ENCODE assay signal across 33 mouse cellular contexts in genomic region chr5:143272108-143272507, GRCm38 (mm10). TPM values are rescaled to one million over a fixed set of nuclear protein-coding genes. Genes with fewer than 3 reads are reported as not detected.
A peak's percentile ranks its signal among the peaks of the same experiment; 100 is the strongest.
DNase-seq lines count a peak whose midpoint lies in the region; ATAC-seq and TF ChIP-seq lines count a peak whose summit lies in the region.
"Had no signal": no experiment of that assay in that cellular context is flagged by ENCODE, and none has a peak within 500 bp of the region (broad histone marks: within the 10 kb centered on the region; RNA-seq: fewer than 3 reads in every experiment).

No protein-coding gene starts in this region.

- no peak for DNase-seq in layer of hippocampus, adult 2 months (ENCODE audit: low spot score in 2 of 2)
- no peak for DNase-seq in layer of hippocampus, postnatal 10 days (ENCODE audit: low spot score in 2 of 2)
- DNase-seq in yolk sac, embryonic 10.5 days (ENCODE audit: low spot score) = no peak
- DNase-seq in lung, postnatal 36 days = no peak
- DNase-seq in gastrocnemius, postnatal 4 days (ENCODE audit: low spot score in 2 of 2) = no peak
- DNase-seq: cerebellum, adult 2 months; gastrocnemius, adult 2 months; gastrocnemius, postnatal 36 days; heart, postnatal 14 days; kidney, adult 2 months; kidney, postnatal 36 days; layer of hippocampus, postnatal 36 days; liver; midbrain, embryonic 14.5 days; retina, postnatal 1 day; right cerebral cortex, postnatal 25 days; thymus, postnatal 14 days had no signal

- peak; percentile 20; the same call in 1 of the 2 replicates for ATAC-seq in erythroblast, adult 5-6 weeks (replicated peaks; ENCODE audit: low FRiP score, poor library complexity, severe bottlenecking)
- peak; percentile 25; the same call in 1 of the 2 replicates for ATAC-seq in megakaryocyte, adult 5-6 weeks (ENCODE audit: poor library complexity, severe bottlenecking)
- ATAC-seq: forebrain, embryonic 15.5 days; hindbrain, postnatal 0 days; intestine, embryonic 15.5 days had no signal

- H3K27ac ChIP-seq in layer of hippocampus, adult 2 months = peak overlapping the region; percentile 53; the same call in 1 of the 2 replicates
- H3K27ac ChIP-seq: embryonic facial prominence, embryonic 13.5 days; forebrain, embryonic 10.5 days; gastrocnemius, adult 2 months; hindbrain, embryonic 12.5 days; hindbrain, postnatal 0 days; intestine, embryonic 15.5 days; liver, embryonic 15.5 days; lung, embryonic 15.5 days; neural tube, embryonic 15.5 days had no signal

- no peak overlapping the region for H3K4me3 ChIP-seq in layer of hippocampus, adult 2 months
- H3K4me3 ChIP-seq: embryonic facial prominence, embryonic 13.5 days; forebrain, embryonic 10.5 days; forebrain, embryonic 15.5 days; gastrocnemius, adult 2 months; hindbrain, embryonic 12.5 days; intestine, embryonic 15.5 days; liver, embryonic 15.5 days; lung, embryonic 15.5 days; neural tube, embryonic 15.5 days had no signal

- TF ChIP-seq CTCF in layer of hippocampus, adult 2 months (conservative IDR thresholded peaks at IDR 0.05) = no peak

RNA-seq across cellular contexts. Expression of gene Zfp316, which starts 2.3 kb away (rescaled TPM):
- 10 to 100 TPM; 24.0 to 24.3 TPM for total RNA-seq in layer of hippocampus, adult 2 months (2021)
- total RNA-seq in layer of hippocampus, postnatal 10 days (2021) = 10 to 100 TPM; 21.8 to 24.4 TPM
- not detected in 2 replicates for total RNA-seq in erythroblast, adult 5-6 weeks (2015; ENCODE audit: low replicate concordance)
- 0.28 and 0.51 TPM in 2 replicates for total RNA-seq in erythroblast, adult 5-6 weeks (2017; ENCODE audit: low replicate concordance)
- 0.32 and 0.47 TPM in 2 replicates for total RNA-seq in megakaryocyte, adult 5-6 weeks (2015)
- total RNA-seq in megakaryocyte, adult 5-6 weeks (2017) = 1.2 and 1.4 TPM in 2 replicates
- 1 to 10 TPM; 6.7 to 6.8 TPM for total RNA-seq in gastrocnemius, postnatal 4 days (2021)

RNA-seq across cellular contexts. Expression of gene Zfp853, which starts 21.3 kb away (rescaled TPM):
- total RNA-seq in layer of hippocampus, adult 2 months (2021) = 1 to 10 TPM; 3.5 to 4.8 TPM
- total RNA-seq in layer of hippocampus, postnatal 10 days (2021) = 1 to 10 TPM; 9.4 to 9.9 TPM
- not detected in 2 replicates for total RNA-seq in erythroblast, adult 5-6 weeks (2015; ENCODE audit: low replicate concordance)
- total RNA-seq in erythroblast, adult 5-6 weeks (2017; ENCODE audit: low replicate concordance) = not detected in 2 replicates
- total RNA-seq in megakaryocyte, adult 5-6 weeks (2015) = 0.09 TPM in 1 of 2 replicates, not detected in the other
- total RNA-seq in megakaryocyte, adult 5-6 weeks (2017) = not detected in 2 replicates
- total RNA-seq in gastrocnemius, postnatal 4 days (2021) = under 1 TPM; 0.69 to 0.70 TPM
- total RNA-seq: monocyte, adult 5-6 weeks had no signal

RNA-seq across cellular contexts. Expression of gene Zfp12, which starts 37.1 kb away (rescaled TPM):
- total RNA-seq in layer of hippocampus, adult 2 months (2021) = 10 to 100 TPM; 33.8 to 36.1 TPM
- total RNA-seq in layer of hippocampus, postnatal 10 days (2021) = 10 to 100 TPM; 22.8 to 25.1 TPM
- total RNA-seq in erythroblast, adult 5-6 weeks (2015; ENCODE audit: low replicate concordance) = 0.58 and 2.1 TPM in 2 replicates
- 0.70 and 1.5 TPM in 2 replicates for total RNA-seq in erythroblast, adult 5-6 weeks (2017; ENCODE audit: low replicate concordance)
- 1.5 and 3.1 TPM in 2 replicates for total RNA-seq in megakaryocyte, adult 5-6 weeks (2015)
- 6.4 and 6.7 TPM in 2 replicates for total RNA-seq in megakaryocyte, adult 5-6 weeks (2017)
- 10 to 100 TPM; 14.0 to 15.9 TPM for total RNA-seq in gastrocnemius, postnatal 4 days (2021)

RNA-seq across cellular contexts. Expression of gene E130309D02Rik, which starts 43.1 kb away (rescaled TPM):
- 10 to 100 TPM; 24.8 to 25.0 TPM for total RNA-seq in layer of hippocampus, adult 2 months (2021)
- total RNA-seq in layer of hippocampus, postnatal 10 days (2021) = 10 to 100 TPM; 22.5 to 22.8 TPM
- total RNA-seq in erythroblast, adult 5-6 weeks (2015; ENCODE audit: low replicate concordance) = 7.1 and 11.3 TPM in 2 replicates
- 4.3 and 4.6 TPM in 2 replicates for total RNA-seq in erythroblast, adult 5-6 weeks (2017; ENCODE audit: low replicate concordance)
- total RNA-seq in megakaryocyte, adult 5-6 weeks (2015) = 22.4 TPM in 2 replicates
- 10.2 and 13.7 TPM in 2 replicates for total RNA-seq in megakaryocyte, adult 5-6 weeks (2017)
- total RNA-seq in gastrocnemius, postnatal 4 days (2021) = 10 to 100 TPM; 13.9 to 15.5 TPM

RNA-seq across cellular contexts. Expression of gene Spdye4a, which starts 45.4 kb away (rescaled TPM):
- not detected for total RNA-seq in layer of hippocampus, adult 2 months (2021)
- not detected for total RNA-seq in layer of hippocampus, postnatal 10 days (2021)
- total RNA-seq in erythroblast, adult 5-6 weeks (2015; ENCODE audit: low replicate concordance) = not detected in 2 replicates
- not detected in 2 replicates for total RNA-seq in erythroblast, adult 5-6 weeks (2017; ENCODE audit: low replicate concordance)
- total RNA-seq in megakaryocyte, adult 5-6 weeks (2015) = not detected in 2 replicates
- not detected in 2 replicates for total RNA-seq in megakaryocyte, adult 5-6 weeks (2017)
- total RNA-seq in gastrocnemius, postnatal 4 days (2021) = not detected
- total RNA-seq: adrenal gland, adult 18-20 months; adrenal gland, postnatal 36 days; gastrocnemius, adult 2 months; gastrocnemius, postnatal 36 days; heart, postnatal 14 days; layer of hippocampus, adult 8-10 months; layer of hippocampus, postnatal 36 days; left cerebral cortex, postnatal 14 days; monocyte, adult 5-6 weeks had no signal
